Mouse (Mus musculus) heart, adult 2 months (tissue): ENCODE results near the gene Cdc73.

Source experiments
- CTCF ChIP-seq: fragments of 200-600 bp; IDR thresholded peaks from 2 replicates; pipeline ENCODE4 v1.8.1; 2022; ENCODE audit warnings: antibody characterized with exemption, mild to moderate bottlenecking, moderate library complexity
- EP300 ChIP-seq: fragments of 200-500 bp; IDR thresholded peaks from 2 replicates; pipeline ENCODE4 v1.6.1; 2011; ENCODE audit warnings: low read depth, low read length, control low read depth; ENCODE audit not compliant: insufficient read depth
- POLR2A ChIP-seq: fragments of 200-500 bp; IDR thresholded peaks from 2 replicates; pipeline ENCODE4 v1.6.1; 2011; ENCODE audit warnings: mild to moderate bottlenecking, low read depth, low read length, control low read depth; ENCODE audit not compliant: insufficient read depth

- TF ChIP-seq EP300 (no peak), POLR2A (no peak), CTCF (no peak)
Measured at GRCm38 (mm10) chr1:143707006-143707405, 4.3 kb upstream of the Cdc73 start.
